Mouse (Mus musculus) small intestine, adult 2 months (tissue): ENCODE measurements around the gene Lzts2. TPM values are rescaled to one million over a fixed set of nuclear protein-coding genes. Genes with fewer than 3 reads are reported as not detected.

Source experiments
- H3K27ac ChIP-seq: fragments of 200-500 bp; 2 replicates; pipeline ENCODE4 v1.5.1; 2012; ENCODE audit warnings: low read depth, low read length, control low read depth, inconsistent platforms; ENCODE audit not compliant: insufficient read depth
- H3K27me3 ChIP-seq: fragments of 200-500 bp; 2 replicates; pipeline ENCODE4 v1.6.1; 2012; ENCODE audit warnings: mild to moderate bottlenecking, moderate library complexity, low read length, inconsistent platforms; ENCODE audit not compliant: control insufficient read depth, insufficient read depth
- H3K36me3 ChIP-seq: fragments of 200-500 bp; 2 replicates; pipeline ENCODE4 v1.6.1; 2012; ENCODE audit warnings: mild to moderate bottlenecking, low read length, control low read depth, inconsistent platforms; ENCODE audit not compliant: control insufficient read depth, insufficient read depth
- H3K4me1 ChIP-seq: fragments of 200-500 bp; 2 replicates; pipeline ENCODE4 v1.6.1; 2012; ENCODE audit warnings: low read length, inconsistent platforms, mixed read lengths; ENCODE audit not compliant: control insufficient read depth, insufficient read depth, insufficient read length
- H3K4me3 ChIP-seq: fragments of 200-500 bp; 2 replicates; pipeline ENCODE4 v1.5.1; 2012; ENCODE audit warnings: low read depth, mild to moderate bottlenecking, control low read depth, inconsistent platforms, low read length, moderate library complexity
- CTCF ChIP-seq: fragments of 200-500 bp; IDR thresholded peaks from 2 replicates; pipeline ENCODE4 v1.5.1; 2012; ENCODE audit warnings: low read depth, mild to moderate bottlenecking, control low read depth, inconsistent platforms, low read length, moderate library complexity, mixed read lengths; ENCODE audit not compliant: insufficient replicate concordance, insufficient read length; ENCODE audit errors: extremely low read depth
- POLR2A ChIP-seq: fragments of 200-500 bp; IDR thresholded peaks from 2 replicates; pipeline ENCODE4 v1.6.1; 2012; ENCODE audit warnings: low read depth, mild to moderate bottlenecking, control low read depth, inconsistent platforms, low read length, moderate library complexity
- WGBS: fragments of 180-500 bp; shearing (Covaris S2); methylation state at CpG from one replicate; pipeline ENCODE4 v1.1.7; 2018; 5-methylcytosine and 5-hydroxymethylcytosine counted together
- polyA plus RNA-seq: library from polyadenylated mRNA; depleted of rRNA; stranded (reverse); fragments of >200 nt; gene quantifications from 2 replicates; pipeline ENCODE4 v1.2.3, GENCODE M21; 2012

Gene Lzts2
- polyA plus RNA-seq, 1 experiment = 50.4 TPM

- Histone ChIP-seq H3K27me3 (no peaks in the 10 kb centered on the region; the same call in 1 of the 2 replicates), H3K36me3 (peaks cover 18% of the 10 kb centered on the region), H3K4me1 (peaks cover 39% of the 10 kb centered on the region), H3K4me3 (peak overlapping the region; percentile 89), H3K27ac (peak overlapping the region; percentile 98)
- TF ChIP-seq POLR2A = no peak
- no peak for TF ChIP-seq CTCF
- 8% methylated on average over 22 of the region's 22 CpGs for WGBS
Observed at GRCm38 (mm10) chr19:44989567-44990495, 24.4 kb upstream of the Lzts2 start.

- peak overlapping the region; percentile 98 for H3K27ac ChIP-seq
- H3K36me3 ChIP-seq = peaks cover 24% of the 10 kb centered on the region
- no peak for TF ChIP-seq CTCF
- TF ChIP-seq POLR2A = no peak
- H3K27me3 ChIP-seq = no peaks in the 10 kb centered on the region; the same call in 1 of the 2 replicates
- WGBS = 27% methylated on average over 8 of the region's 8 CpGs
- peak overlapping the region; percentile 47 for H3K4me3 ChIP-seq
- peaks cover 30% of the 10 kb centered on the region for H3K4me1 ChIP-seq
Observed at GRCm38 (mm10) chr19:44991031-44991430, 23.2 kb upstream of the Lzts2 start.

DNA sequence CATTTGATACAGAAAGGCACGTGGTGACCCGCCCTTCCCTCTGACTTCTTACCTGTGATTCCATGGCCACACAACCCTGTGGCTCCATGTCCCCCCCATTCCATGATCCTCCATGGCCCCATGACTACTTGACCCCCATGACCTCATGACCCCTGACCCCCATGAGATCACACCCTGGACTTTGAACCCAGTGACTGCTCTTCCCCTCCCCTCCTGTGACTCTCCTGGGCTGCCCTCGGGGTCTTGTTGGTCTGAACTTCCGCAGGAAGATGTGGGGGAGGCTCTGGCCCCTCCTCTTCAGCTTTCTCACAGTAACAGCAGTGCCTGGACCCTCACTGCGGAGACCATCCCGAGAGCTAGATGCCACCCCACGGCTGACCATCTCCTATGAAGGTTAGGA is 22.0 kb upstream of the Lzts2 start:
- no peak overlapping the region for H3K27ac ChIP-seq
- H3K27me3 ChIP-seq = no peaks in the 10 kb centered on the region; the same call in 1 of the 2 replicates
- 61% methylated on average over 7 of the region's 7 CpGs for WGBS
- H3K4me1 ChIP-seq = peaks cover 20% of the 10 kb centered on the region
- H3K36me3 ChIP-seq = peaks cover 35% of the 10 kb centered on the region
- no peak for TF ChIP-seq CTCF
- no peak for TF ChIP-seq POLR2A
- H3K4me3 ChIP-seq = no peak overlapping the region

DNA sequence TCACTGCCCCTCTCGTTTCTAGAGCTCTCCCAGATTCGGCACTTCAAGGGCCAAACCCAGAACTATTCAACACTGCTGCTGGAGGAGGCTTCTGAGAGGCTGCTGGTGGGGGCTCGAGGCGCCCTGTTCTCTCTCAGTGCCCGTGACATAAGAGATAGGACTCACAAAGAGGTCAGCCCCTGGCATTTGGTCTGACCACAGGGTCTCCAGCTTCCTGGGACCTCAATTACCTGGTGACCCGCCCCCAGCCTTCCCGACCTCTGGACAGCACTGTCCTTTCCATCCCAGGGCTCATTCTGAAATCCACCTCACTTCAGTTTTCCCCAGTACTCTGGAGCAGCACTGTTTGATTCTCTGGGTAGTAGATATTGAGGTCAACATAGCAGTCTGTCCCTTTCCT is 21.5 kb upstream of the Lzts2 start:
- Histone ChIP-seq H3K27ac (no peak overlapping the region), H3K4me3 (no peak overlapping the region)

DNA sequence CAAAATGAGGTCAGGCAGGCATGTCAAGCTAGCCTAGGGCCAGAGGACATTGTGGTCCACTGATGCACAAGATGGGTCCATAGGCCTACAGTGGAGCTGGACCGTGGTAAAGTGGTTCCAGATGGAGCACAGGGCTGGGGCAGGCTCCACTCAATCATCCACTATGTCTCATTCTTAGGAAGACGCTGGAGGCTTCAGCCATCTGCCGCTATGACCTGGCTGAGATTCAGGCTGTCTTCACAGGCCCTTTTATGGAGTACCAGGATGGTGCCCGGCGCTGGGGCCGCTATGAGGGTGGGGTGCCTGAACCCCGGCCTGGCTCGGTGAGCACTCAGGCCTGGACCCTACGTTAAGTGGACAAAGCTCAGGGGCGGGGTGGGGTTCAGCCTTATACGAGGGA is 16.4 kb upstream of the Lzts2 start:
- Histone ChIP-seq H3K36me3 (peaks cover 72% of the 10 kb centered on the region), H3K27ac (no peak overlapping the region), H3K27me3 (no peaks in the 10 kb centered on the region), H3K4me1 (no peaks in the 10 kb centered on the region; the same call in 1 of the 2 replicates), H3K4me3 (no peak overlapping the region)
- 78% methylated on average over 11 of the region's 11 CpGs for WGBS
- TF ChIP-seq CTCF (no peak), POLR2A (no peak)

More for the DNA sequence above, 21.5 kb upstream of the Lzts2 start:
- Histone ChIP-seq H3K36me3 (peaks cover 38% of the 10 kb centered on the region), H3K4me1 (peaks cover 20% of the 10 kb centered on the region), H3K27me3 (no peaks in the 10 kb centered on the region; the same call in 1 of the 2 replicates)
- WGBS = 76% methylated on average over 7 of the region's 7 CpGs
- TF ChIP-seq CTCF (no peak), POLR2A (no peak)

DNA sequence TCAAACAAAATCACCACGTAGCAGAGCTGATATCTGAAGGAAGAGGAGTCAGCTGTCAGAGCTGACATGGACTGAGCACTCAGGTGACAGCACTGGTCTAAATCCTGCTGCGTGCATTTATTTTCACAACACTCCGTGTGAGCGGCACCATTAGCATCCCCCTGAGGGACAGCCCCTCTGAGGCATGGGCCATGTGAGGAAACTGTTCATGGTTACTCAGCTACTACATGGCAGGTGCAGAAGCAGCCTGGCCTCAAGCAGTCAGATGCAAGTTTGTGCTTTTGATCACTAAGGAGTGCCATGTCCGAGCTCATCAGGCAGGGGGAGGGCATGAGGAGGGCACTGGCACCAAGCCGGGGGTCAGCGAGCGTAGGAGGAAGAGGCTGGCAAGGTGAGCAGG is 14.6 kb upstream of the Lzts2 start:
- Histone ChIP-seq H3K27ac (no peak overlapping the region), H3K4me3 (no peak overlapping the region), H3K36me3 (peaks cover 76% of the 10 kb centered on the region), H3K27me3 (no peaks in the 10 kb centered on the region), H3K4me1 (no peaks in the 10 kb centered on the region)
- 87% methylated on average over 8 of the region's 8 CpGs for WGBS
- TF ChIP-seq CTCF (no peak), POLR2A (no peak)

DNA sequence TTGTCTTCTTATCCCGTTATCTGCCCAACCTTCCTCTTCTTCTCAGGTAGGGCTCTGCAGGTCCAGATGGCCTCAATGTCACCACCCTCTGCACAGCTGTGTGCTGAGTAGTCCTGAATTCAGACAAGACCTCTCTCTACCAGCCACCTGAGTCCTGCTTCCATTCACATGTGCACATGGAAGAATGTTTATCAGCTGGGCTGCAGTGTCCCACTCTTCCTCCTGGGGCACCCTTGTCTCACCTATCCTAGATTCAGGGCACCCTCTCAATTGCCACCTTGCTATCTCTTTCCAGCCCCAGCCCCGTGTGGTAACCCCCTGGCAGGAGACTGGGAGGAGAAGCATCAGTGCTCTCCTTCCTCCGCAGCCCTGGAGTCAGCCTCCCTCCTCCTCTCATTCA is 11.9 kb upstream of the Lzts2 start:
- 55% methylated on average over 3 of the region's 3 CpGs for WGBS
- Histone ChIP-seq H3K4me3 (no peak overlapping the region), H3K4me1 (peaks cover 12% of the 10 kb centered on the region; the same call in 1 of the 2 replicates), H3K36me3 (peaks cover 58% of the 10 kb centered on the region), H3K27ac (no peak overlapping the region), H3K27me3 (no peaks in the 10 kb centered on the region)
- no peak for TF ChIP-seq POLR2A
- TF ChIP-seq CTCF = no peak
